Mouse (Mus musculus) heart, postnatal 4 days (tissue): ENCODE measurements around the gene Plin2. TPM values are rescaled to one million over a fixed set of nuclear protein-coding genes. Genes with fewer than 3 reads are reported as not detected.

Source experiments
- DNase-seq: peaks from one replicate; pipeline ENCODE4 v3.0.0; 2021
- total RNA-seq, 2 experiments: library from RNA; stranded (reverse); gene quantifications; 2 replicates each; pipeline ENCODE4 v1.2.3; 2021

The Plin2 gene
- total RNA-seq = 100 to 1,000 TPM in 1 of 2 experiments, 10 to 100 TPM in 1; 99.8 to 104 TPM

GRCm38 (mm10) chr4:86669780-86670201 lies at the start of gene Plin2:
Gene Plin2 (minus strand): TSS chr4:86670060.
- peak; percentile 80 for DNase-seq

- DNase-seq = no peak
Measured at GRCm38 (mm10) chr4:86718878-86719577, 49.2 kb upstream of the Plin2 start.

GRCm38 (mm10) chr4:86717176-86717575 lies 47.3 kb upstream of the Plin2 start:
- no peak for DNase-seq

- no peak for DNase-seq
Measured at GRCm38 (mm10) chr4:86715341-86715740, 45.5 kb upstream of the Plin2 start.

- DNase-seq = no peak
Measured at GRCm38 (mm10) chr4:86713518-86713917, 43.7 kb upstream of the Plin2 start.

GRCm38 (mm10) chr4:86712751-86713195 lies 42.9 kb upstream of the Plin2 start:
- peak; percentile 40 for DNase-seq

GRCm38 (mm10) chr4:86710666-86711215 lies 40.9 kb upstream of the Plin2 start:
- DNase-seq = no peak

GRCm38 (mm10) chr4:86710034-86710650 lies 40.3 kb upstream of the Plin2 start:
- no peak for DNase-seq

GRCm38 (mm10) chr4:86708801-86709200 lies 38.9 kb upstream of the Plin2 start:
- no peak for DNase-seq

- no peak for DNase-seq
Measured at GRCm38 (mm10) chr4:86699161-86699865, 29.5 kb upstream of the Plin2 start.

- peak; percentile 46 for DNase-seq
Measured at GRCm38 (mm10) chr4:86696890-86697289, 27.0 kb upstream of the Plin2 start.

- DNase-seq = peak; percentile 81
Measured at GRCm38 (mm10) chr4:86695081-86695480, 25.2 kb upstream of the Plin2 start.

GRCm38 (mm10) chr4:86692931-86693330 lies 23.1 kb upstream of the Plin2 start:
- DNase-seq = no peak

GRCm38 (mm10) chr4:86691290-86691689 lies 21.4 kb upstream of the Plin2 start:
- DNase-seq = no peak

GRCm38 (mm10) chr4:86690768-86691167 lies 20.9 kb upstream of the Plin2 start:
- DNase-seq = no peak

GRCm38 (mm10) chr4:86690194-86690593 lies 20.3 kb upstream of the Plin2 start:
- DNase-seq = peak; percentile 32

GRCm38 (mm10) chr4:86689056-86689735 lies 19.3 kb upstream of the Plin2 start:
- peak; percentile 28 for DNase-seq

- DNase-seq = peak; percentile 35
Measured at GRCm38 (mm10) chr4:86686564-86686963, 16.7 kb upstream of the Plin2 start.

GRCm38 (mm10) chr4:86686009-86686366 lies 16.1 kb upstream of the Plin2 start:
- no peak for DNase-seq

GRCm38 (mm10) chr4:86685231-86686008 lies 15.6 kb upstream of the Plin2 start:
- DNase-seq = no peak

- DNase-seq = no peak
Measured at GRCm38 (mm10) chr4:86684806-86685205, 14.9 kb upstream of the Plin2 start.

GRCm38 (mm10) chr4:86683746-86684145 lies 13.9 kb upstream of the Plin2 start:
- no peak for DNase-seq
